Mouse (Mus musculus) gastrocnemius, postnatal 25 days (tissue): ENCODE data around the gene Ostf1. TPM values are rescaled to one million over a fixed set of nuclear protein-coding genes. Genes with fewer than 3 reads are reported as not detected.
"Not testable (repeated sequence)": the region's sequence is repeated elsewhere in the genome, so short reads cannot be mapped to it uniquely, and the experiment has no call there.

ENCODE experiments used
- DNase-seq: peaks from one replicate; pipeline ENCODE4 v3.0.0; 2022
- total RNA-seq, 2 experiments: library from RNA; stranded (reverse); gene quantifications; 1 replicate in 1 of 2; 2 replicates in 1 of 2; pipeline ENCODE4 v1.2.3; 2021

Gene Ostf1
- total RNA-seq, 2 experiments from 2014 or later = 19.1 to 26.4 TPM

- no peak for DNase-seq
These were observed 33.2 kb downstream of the Ostf1 start for GRCm38 (mm10) chr19:18598265-18598926.

DNA sequence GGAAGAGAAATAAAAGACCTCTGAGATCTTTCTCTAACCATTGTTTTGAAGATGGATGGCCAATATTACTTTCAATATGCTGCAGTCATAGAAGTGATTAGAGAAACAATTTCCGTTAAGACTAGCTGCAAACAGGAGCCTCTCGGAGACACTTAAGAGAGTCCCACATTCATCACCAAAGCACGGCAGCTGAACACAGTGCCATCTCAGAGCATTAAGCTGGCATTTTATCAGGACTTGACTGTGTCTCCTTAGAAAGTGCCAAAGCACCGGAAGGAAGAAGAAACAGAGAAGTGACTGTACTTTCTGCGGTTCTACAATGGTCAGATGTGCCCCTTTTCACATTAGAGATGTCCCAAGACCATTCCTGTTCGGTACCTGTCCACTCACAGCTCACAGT lies 33.9 kb downstream of the Ostf1 start:
- no peak for DNase-seq

DNA sequence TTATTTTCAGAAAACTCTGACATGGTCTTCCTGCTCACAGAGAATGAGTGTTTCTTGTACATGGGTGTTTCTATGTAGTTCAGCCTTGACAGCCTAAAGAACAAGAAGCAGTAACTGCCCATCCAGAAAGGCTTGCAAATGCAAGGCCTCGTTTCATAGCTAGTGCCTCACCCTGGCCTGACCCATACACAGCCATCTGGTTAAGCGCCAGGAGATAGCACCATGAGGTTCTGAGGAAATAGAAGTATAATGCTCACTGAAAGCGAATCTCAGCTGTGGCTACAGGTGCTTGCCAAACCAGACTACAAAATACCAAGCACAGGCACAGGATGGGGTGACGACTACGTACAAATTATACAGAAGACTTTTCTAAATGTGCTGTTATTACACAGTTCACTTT lies 34.7 kb downstream of the Ostf1 start:
- no peak for DNase-seq

- DNase-seq = no peak
These were observed 37.9 kb downstream of the Ostf1 start for GRCm38 (mm10) chr19:18593722-18594121.

- DNase-seq = no peak
These were observed 38.7 kb downstream of the Ostf1 start for GRCm38 (mm10) chr19:18592919-18593318.

GRCm38 (mm10) chr19:18590942-18591354 lies 40.7 kb downstream of the Ostf1 start:
- DNase-seq = no peak

- no peak for DNase-seq
These were observed 41.4 kb downstream of the Ostf1 start for GRCm38 (mm10) chr19:18590234-18590633.

- DNase-seq = no peak
These were observed 42.3 kb downstream of the Ostf1 start for GRCm38 (mm10) chr19:18589276-18589675.

GRCm38 (mm10) chr19:18588801-18589200 lies 42.8 kb downstream of the Ostf1 start:
- not testable (repeated sequence) for DNase-seq

GRCm38 (mm10) chr19:18588243-18588642 lies 43.4 kb downstream of the Ostf1 start:
- no peak for DNase-seq

- no peak for DNase-seq
These were observed 44.5 kb downstream of the Ostf1 start for GRCm38 (mm10) chr19:18587118-18587517.

GRCm38 (mm10) chr19:18584621-18585020 lies 47.0 kb downstream of the Ostf1 start:
- no peak for DNase-seq

- no peak for DNase-seq
These were observed 47.9 kb downstream of the Ostf1 start for GRCm38 (mm10) chr19:18583706-18584105.

GRCm38 (mm10) chr19:18582887-18583286 lies 48.7 kb downstream of the Ostf1 start:
- no peak for DNase-seq

DNA sequence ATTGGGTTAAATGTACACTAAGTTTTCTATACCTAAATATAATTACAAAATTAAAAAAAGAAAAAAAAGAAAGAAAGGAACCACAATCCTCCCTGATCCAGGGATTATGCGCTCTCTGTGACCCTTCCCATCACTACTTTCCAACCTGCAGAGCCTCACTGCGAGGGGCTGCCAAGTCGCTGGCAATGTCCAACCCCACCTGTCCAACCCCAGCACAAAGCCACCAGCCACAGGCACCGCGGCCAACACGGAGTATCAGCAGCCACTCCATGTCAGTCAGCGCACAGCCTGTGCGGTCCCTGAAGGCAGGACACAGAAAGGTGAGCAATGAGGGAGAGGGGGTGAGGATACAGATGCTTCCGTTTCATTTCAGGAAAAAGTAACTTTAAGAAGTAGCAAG lies 49.4 kb downstream of the Ostf1 start:
- DNase-seq = no peak

- DNase-seq = no peak
These were observed 50.6 kb downstream of the Ostf1 start for GRCm38 (mm10) chr19:18581046-18581445.

DNA sequence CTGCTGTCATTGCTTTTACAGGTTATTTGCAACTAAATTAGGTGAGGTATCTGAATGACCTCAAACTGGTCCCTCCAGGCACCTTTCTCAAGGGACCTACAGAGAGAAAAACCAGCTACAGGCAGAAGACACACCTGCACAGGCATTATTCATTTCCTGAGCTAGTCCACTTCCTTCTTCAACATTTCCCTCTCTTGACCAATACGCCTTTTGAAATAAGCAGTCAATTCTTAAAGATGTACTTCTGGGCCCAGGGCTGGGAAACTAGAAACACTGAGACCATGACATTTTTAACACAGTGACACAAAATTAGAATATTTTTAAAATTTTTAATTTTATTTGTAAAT lies 52.6 kb downstream of the Ostf1 start:
- no peak for DNase-seq

DNA sequence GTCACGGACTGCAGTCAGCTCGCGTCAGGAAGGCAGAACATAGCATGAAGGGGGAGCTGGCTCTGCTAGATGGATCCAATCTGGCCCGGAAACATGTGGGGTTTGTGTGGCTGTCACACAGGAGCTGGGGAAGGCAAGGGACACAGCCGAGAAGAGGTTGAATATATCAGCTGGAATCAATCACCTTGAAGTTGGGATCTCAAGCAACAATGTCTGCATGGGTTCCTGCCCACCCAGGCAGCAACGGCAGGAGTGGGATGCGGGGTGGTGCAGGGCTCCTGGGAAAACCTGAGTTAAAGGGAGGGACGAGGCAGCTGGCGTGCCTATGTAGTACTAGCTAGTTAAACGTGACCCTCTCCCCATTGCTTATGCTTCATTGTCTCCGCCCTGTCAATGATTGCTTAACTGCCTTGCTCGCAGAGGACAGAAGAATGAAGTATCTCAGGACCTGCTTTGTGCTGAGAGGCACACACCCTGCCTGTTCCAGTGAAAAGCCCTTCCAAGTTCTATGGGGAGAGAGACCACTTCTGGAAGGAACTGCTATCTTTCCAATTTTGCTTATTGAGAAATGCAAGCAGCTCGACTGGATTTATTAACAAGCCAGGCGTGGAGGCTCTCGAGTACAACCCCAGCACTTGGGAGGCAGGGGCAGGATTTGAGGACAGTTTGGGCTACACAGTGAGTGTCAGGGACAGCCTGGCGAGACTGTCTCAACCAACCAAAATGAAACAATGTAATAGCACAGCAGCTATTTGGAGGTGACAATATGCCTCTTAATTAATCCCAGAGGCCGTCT lies 53.2 kb downstream of the Ostf1 start:
- DNase-seq = no peak

- DNase-seq = no peak
These were observed 54.3 kb downstream of the Ostf1 start for GRCm38 (mm10) chr19:18577348-18577747.

DNA sequence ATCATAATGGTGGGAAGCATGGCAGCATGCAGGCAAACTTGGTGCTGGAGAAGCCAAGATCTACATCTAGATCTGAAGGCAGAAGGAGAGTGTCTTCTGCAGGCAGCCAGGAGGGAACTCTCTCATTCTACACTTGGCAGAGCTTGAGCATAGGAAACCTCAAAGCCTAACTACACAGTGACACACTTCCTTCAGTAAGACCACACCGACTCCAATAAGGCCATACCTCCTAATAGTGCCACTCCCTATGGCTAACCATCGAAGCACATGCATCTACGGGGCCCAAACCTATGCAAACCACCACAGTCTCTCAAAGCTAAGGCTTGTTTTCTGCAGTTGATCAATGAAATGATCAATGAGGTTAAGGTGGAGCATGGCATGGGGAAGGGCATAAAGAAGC lies 55.7 kb downstream of the Ostf1 start:
- no peak for DNase-seq

GRCm38 (mm10) chr19:18573907-18574306 lies 57.7 kb downstream of the Ostf1 start:
- DNase-seq = no peak

DNA sequence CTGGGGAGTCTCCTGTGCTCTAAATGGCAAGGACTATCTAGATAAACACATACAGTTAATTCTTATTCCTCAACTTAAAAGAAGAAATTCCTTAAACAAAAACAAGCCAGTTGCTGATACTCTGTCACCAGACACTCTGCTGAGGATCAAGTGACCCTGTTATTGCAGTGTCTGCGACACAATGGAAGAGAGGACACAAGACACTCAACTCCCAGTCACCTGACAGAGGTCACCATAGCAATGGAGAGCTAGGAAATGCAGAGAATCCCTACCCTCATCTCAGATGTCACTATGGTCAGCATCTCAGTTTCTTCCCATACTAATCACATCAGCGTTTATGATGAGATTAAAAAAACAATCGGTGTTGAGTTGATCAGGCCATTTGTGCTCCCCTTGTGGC lies 58.2 kb downstream of the Ostf1 start:
- no peak for DNase-seq

- DNase-seq = no peak
These were observed 62.1 kb downstream of the Ostf1 start for GRCm38 (mm10) chr19:18569496-18569895.
